Mouse (Mus musculus) MEL-GATA-1-ER (cell line): ENCODE data around the gene Gm11037.
"Not testable (repeated sequence)": the region's sequence is repeated elsewhere in the genome, so short reads cannot be mapped to it uniquely, and the experiment has no call there.

ENCODE experiments used
- DNase-seq: peaks from one replicate; pipeline ENCODE4 v3.0.0-alpha.2; 2012; ENCODE audit warnings: low read depth; ENCODE audit errors: extremely low read depth

The Gm11037 gene

GRCm38 (mm10) chr2:131132930-131133547 lies at the start of gene Gm11037:
Gene Gm11037, plus strand, starts transcription at chr2:131133497.
- DNase-seq, result no peak

GRCm38 (mm10) chr2:131084206-131084605 lies 49.1 kb upstream of the Gm11037 start:
- no peak for DNase-seq

- no peak for DNase-seq
These were observed 46.5 kb upstream of the Gm11037 start, which contains the start of gene Siglec1 for GRCm38 (mm10) chr2:131086667-131087390. Gene Siglec1, minus strand, starts transcription at chr2:131086765.

- DNase-seq, result no peak
These were observed 44.7 kb upstream of the Gm11037 start for GRCm38 (mm10) chr2:131088581-131088980.

- DNase-seq, result peak; percentile 28
These were observed 43.7 kb upstream of the Gm11037 start for GRCm38 (mm10) chr2:131089634-131090033.

GRCm38 (mm10) chr2:131090852-131091251 lies 42.4 kb upstream of the Gm11037 start:
- no peak for DNase-seq

DNA sequence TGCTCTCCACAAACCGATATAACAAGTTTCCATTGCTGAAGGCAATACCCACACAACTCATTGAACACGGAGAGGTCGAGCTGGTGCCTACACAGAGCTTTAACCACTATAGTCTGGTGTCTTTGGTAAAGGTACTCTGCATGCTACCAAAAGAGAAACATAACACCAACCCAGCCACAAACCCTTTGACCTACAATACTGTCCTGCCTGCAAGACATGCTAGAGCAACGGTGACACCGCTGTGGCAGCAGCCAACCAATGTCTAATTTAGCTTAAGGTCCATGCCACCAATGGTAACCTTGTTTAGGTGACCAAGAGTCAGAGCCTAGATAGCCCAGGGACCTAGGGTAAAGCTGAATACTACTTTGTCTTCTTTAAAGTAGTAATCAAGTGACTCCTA lies 39.7 kb upstream of the Gm11037 start:
- DNase-seq, result no peak

DNA sequence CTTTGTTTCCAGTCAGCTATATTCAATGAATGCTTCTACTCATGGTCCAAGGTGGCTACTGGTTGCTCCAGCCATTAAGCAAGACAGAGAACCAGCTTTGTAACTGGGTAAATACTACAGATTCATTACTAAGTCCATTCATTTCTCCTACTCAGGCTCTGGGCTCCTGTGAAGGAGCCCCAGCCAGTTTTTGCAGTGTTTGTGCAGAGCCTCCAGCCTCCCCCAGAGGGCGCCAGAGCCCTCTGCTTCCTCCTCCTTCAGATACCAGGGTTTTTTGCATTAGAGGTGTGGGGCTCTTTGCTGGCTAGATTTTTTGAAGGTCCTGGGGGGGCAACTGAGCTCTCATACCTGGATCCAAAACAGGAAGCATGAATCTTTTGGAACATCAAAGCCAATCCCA lies 38.5 kb upstream of the Gm11037 start:
- DNase-seq, result peak; percentile 50

GRCm38 (mm10) chr2:131096101-131096795 lies 37.0 kb upstream of the Gm11037 start:
- peak; percentile 56 for DNase-seq

- no peak for DNase-seq
These were observed 36.2 kb upstream of the Gm11037 start for GRCm38 (mm10) chr2:131097087-131097486.

DNA sequence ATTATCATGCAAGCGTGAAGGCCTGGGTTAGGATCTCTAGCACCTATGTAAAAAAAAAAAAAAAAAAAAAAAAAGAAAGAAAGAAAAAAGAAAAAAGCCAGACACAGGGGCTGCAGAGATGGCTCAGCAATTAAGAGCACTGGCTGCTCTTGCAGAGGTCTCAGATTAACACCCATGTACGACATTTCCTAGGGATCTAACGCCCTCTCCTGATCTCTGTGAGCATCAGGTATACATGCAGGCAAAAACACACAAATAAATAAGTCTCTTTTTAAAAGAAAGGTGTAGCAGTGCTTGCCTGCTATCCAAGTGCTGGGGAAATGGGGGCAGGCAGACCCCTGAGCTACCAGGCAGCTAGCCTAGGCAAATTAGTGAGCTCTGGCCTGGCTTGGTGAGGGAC lies 31.8 kb upstream of the Gm11037 start:
- no peak for DNase-seq

DNA sequence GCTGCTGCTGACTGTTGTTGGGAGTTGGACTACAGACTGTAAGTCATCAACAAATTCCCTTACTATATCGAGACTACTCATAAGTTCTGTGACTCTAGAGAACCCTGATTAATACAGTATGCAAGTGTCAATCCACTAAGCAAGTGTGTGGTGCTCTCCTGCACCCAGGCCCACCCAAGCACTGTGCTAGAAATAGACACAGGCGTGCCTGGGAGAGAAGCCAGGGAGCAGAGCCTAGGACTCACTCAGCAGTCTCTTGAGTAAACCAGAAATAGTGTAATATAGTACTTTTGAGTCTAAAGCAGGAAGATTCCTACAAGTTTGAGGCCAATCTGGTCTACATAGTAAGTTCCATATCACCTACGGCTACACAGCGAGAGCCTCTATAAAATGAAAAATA lies 29.3 kb upstream of the Gm11037 start:
- no peak for DNase-seq

DNA sequence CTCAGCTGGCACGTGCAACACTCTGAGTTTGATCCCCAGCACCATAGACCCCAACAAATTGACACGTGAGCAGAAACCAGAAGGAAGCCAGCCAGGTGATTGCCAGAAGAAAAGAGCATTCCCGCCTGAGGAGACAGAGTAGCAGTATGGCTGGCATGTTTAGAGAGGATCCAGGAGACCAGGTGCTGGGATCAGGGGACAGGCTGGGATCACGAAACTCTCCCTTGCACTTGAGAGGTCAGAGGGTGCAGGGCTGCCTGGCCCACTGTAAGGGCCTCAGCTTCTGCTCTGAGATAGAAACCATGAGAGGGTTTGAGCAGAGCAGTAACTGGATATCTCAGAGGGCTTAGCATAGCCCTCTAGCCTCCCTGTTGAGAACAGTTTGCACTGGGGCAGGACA lies 28.2 kb upstream of the Gm11037 start:
- DNase-seq, result not testable (repeated sequence)

DNA sequence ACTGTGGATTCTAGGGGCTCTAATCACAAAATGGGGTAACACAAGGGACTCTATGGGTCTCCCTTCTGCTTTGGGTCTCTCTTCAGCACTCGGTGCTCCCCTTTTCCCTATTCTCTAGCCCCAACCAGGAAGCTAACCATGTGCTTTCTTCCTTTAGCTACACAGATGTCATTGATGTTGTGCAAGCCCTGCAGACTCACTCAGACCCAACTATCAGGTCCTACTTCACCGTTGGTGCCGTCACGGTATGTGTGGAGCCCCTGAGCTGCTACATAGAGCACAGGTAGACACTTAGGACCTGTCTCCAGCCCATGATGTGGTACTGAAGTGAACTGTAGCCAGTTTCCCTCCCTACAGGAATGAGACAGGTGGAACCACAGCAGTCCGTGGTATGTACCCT lies 27.3 kb upstream of the Gm11037 start:
- DNase-seq, result no peak

GRCm38 (mm10) chr2:131118968-131119574 lies 14.2 kb upstream of the Gm11037 start:
- DNase-seq, result no peak

DNA sequence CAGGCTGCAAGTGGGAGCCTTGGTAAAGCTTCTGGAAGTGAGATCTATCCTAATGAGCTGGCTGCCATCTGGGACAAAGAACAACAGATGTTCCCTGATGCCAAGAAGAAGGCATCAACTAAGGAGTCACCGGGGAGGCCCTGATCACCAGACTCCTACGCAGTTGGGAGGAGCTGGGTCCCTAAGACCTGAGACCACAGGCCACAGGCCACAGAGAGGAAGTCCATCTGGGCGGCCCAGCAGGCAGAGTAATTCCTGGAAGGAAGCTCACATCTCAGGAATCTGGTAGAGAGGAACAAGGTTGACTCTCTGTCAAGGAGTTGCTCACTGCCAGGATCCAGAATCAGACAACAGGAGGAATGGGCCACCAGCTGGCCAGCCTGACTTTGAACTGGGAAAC lies 9.1 kb upstream of the Gm11037 start:
- DNase-seq, result no peak

- DNase-seq, result no peak
These were observed 7.9 kb upstream of the Gm11037 start for GRCm38 (mm10) chr2:131125157-131125963.

- DNase-seq, result no peak
These were observed 7.1 kb upstream of the Gm11037 start for GRCm38 (mm10) chr2:131125964-131126815.

DNA sequence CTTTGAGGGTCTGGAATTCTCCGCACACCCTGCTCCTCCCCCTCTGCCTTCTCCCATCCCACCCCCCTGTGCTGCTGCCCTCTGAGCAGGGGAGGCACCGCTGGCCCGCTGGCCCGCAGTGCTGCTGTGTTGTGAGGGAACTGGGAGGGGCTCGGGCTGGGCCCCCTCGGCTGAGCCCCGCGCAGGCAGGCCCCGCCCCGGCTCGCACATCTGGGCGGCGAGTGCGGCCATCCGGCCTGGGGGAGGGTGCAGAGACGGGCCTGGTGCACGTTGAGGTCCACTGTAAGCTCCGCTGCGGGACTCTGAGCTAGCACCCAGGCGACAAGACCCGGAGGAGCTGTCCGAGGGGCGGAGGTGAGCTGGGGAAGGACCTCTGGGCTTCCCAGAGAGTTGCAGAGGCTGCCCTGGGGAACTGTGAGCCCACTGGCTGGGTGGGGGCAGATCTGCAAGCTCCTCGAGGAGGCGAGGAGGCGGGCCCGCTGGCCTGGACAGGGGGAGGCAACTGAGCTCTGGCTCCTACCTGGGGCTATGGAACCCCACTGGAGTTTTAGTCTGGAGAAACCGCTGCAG lies 6.1 kb upstream of the Gm11037 start, which contains the start of gene Hspa12b:
TSS of gene Hspa12b (plus strand) at position 120 of the 570 bp plus-strand sequence.
- DNase-seq, result no peak

GRCm38 (mm10) chr2:131128211-131128610 lies 5.1 kb upstream of the Gm11037 start:
- no peak for DNase-seq
